Mouse (Mus musculus): ENCODE results near the gene Mrpl55. TPM values are rescaled to one million over a fixed set of nuclear protein-coding genes. Genes with fewer than 3 reads are reported as not detected.
A peak's percentile ranks its signal among the peaks of the same experiment; 100 is the strongest.
"Not testable (repeated sequence)": the region's sequence is repeated elsewhere in the genome, so short reads cannot be mapped to it uniquely, and the experiment has no call there.

The Mrpl55 gene
- polyA plus RNA-seq, 1 experiment from 2014 or later: 96.8 TPM

GRCm38 (mm10) chr11:59201216-59202002, 877 bp upstream of the Mrpl55 start:
- no peak for ATAC-seq (ENCODE audit: low FRiP score)
- Histone ChIP-seq H3K9me3 (no peaks in the 10 kb centered on the region), H3K9ac (peak overlapping the region; percentile 89), H3K36me3 (peaks cover 35% of the 10 kb centered on the region), H3K4me3 (peak overlapping the region; percentile 85), H3K4me1 (replicated peaks) (peaks cover 22% of the 10 kb centered on the region), H3K27ac (peak overlapping the region; percentile 67; the same call in 1 of the 2 replicates), H3K4me2 (peak overlapping the region; percentile 76), H3K27me3 (no peaks in the 10 kb centered on the region)
- 39% methylated on average over 16 of the region's 16 CpGs for WGBS

- Histone ChIP-seq H3K27me3 (no peaks in the 10 kb centered on the region), H3K4me1 (replicated peaks) (peaks cover 32% of the 10 kb centered on the region), H3K36me3 (peaks cover 64% of the 10 kb centered on the region), H3K4me2 (peak within 1 kb of the TSS; percentile 80), H3K9ac (peak within 1 kb of the TSS; percentile 90), H3K4me3 (peak within 1 kb of the TSS; percentile 73), H3K27ac (peak within 1 kb of the TSS; percentile 93), H3K9me3 (no peaks in the 10 kb centered on the region)
- ATAC-seq (ENCODE audit: low FRiP score): peak; percentile 90
- WGBS: under 1% methylated on average over 62 of the region's 67 CpGs
Measured at GRCm38 (mm10) chr11:59208153-59208831, 6.0 kb downstream of the Mrpl55 start, which contains the start of gene 2310033P09Rik. Gene 2310033P09Rik, plus strand, starts transcription at chr11:59208321.

GRCm38 (mm10) chr11:59209003-59209441, 6.7 kb downstream of the Mrpl55 start:
- Histone ChIP-seq H3K27ac (peak overlapping the region; percentile 93), H3K4me2 (peak overlapping the region; percentile 80), H3K4me3 (peak overlapping the region; percentile 73), H3K36me3 (peaks cover 62% of the 10 kb centered on the region), H3K27me3 (no peaks in the 10 kb centered on the region), H3K9me3 (no peaks in the 10 kb centered on the region), H3K9ac (peak overlapping the region; percentile 90), H3K4me1 (replicated peaks) (peaks cover 29% of the 10 kb centered on the region)
- 13% methylated on average over 18 of the region's 18 CpGs for WGBS
- ATAC-seq (ENCODE audit: low FRiP score): peak; percentile 25

- Histone ChIP-seq H3K27ac (0 out of 2 replicates have a peak overlapping the region, but pooled peaks have one; percentile 93), H3K27me3 (no peaks in the 10 kb centered on the region), H3K9ac (peak overlapping the region; percentile 90; the same call in 1 of the 2 replicates), H3K36me3 (peaks cover 57% of the 10 kb centered on the region), H3K9me3 (no peaks in the 10 kb centered on the region), H3K4me1 (replicated peaks) (peaks cover 29% of the 10 kb centered on the region), H3K4me2 (peak overlapping the region; percentile 80), H3K4me3 (peak overlapping the region; percentile 73; the same call in 1 of the 2 replicates)
- 64% methylated on average over 5 of the region's 5 CpGs for WGBS
- ATAC-seq (ENCODE audit: low FRiP score): no peak
Measured at GRCm38 (mm10) chr11:59209580-59209979, 7.3 kb downstream of the Mrpl55 start.

- Histone ChIP-seq H3K4me1 (replicated peaks) (peaks cover 29% of the 10 kb centered on the region), H3K27me3 (no peaks in the 10 kb centered on the region), H3K9me3 (no peaks in the 10 kb centered on the region), H3K36me3 (peaks cover 53% of the 10 kb centered on the region), H3K27ac (peak overlapping the region; percentile 19; the same call in 1 of the 2 replicates), H3K9ac (0 out of 2 replicates have a peak overlapping the region, but pooled peaks have one; percentile 20), H3K4me3 (no peak overlapping the region), H3K4me2 (no peak overlapping the region)
- no peak for ATAC-seq (ENCODE audit: low FRiP score)
- WGBS: 87% methylated on average over 4 of the region's 4 CpGs
Measured at GRCm38 (mm10) chr11:59210020-59210419, 7.7 kb downstream of the Mrpl55 start.

- 94% methylated on average over 9 of the region's 9 CpGs for WGBS
Measured at GRCm38 (mm10) chr11:59211561-59211960, 9.3 kb downstream of the Mrpl55 start.

GRCm38 (mm10) chr11:59212320-59212719, 10.0 kb downstream of the Mrpl55 start:
- H3K9ac ChIP-seq; H3K4me2 ChIP-seq; H3K4me3 ChIP-seq; ATAC-seq (ENCODE audit: low FRiP score); H3K27me3 ChIP-seq; H3K27ac ChIP-seq; H3K9me3 ChIP-seq: not testable (repeated sequence)
- Histone ChIP-seq H3K4me1 (replicated peaks) (peaks cover 28% of the 10 kb centered on the region), H3K36me3 (peaks cover 36% of the 10 kb centered on the region)
- WGBS: 91% methylated on average over 12 of the region's 12 CpGs

More at GRCm38 (mm10) chr11:59211561-59211960, 9.3 kb downstream of the Mrpl55 start:
- H3K27me3 ChIP-seq; ATAC-seq (ENCODE audit: low FRiP score); H3K4me2 ChIP-seq; H3K4me3 ChIP-seq; H3K27ac ChIP-seq; H3K9ac ChIP-seq; H3K9me3 ChIP-seq: not testable (repeated sequence)
- Histone ChIP-seq H3K4me1 (replicated peaks) (peaks cover 29% of the 10 kb centered on the region), H3K36me3 (peaks cover 38% of the 10 kb centered on the region)

- Histone ChIP-seq H3K9ac (no peak overlapping the region), H3K4me1 (replicated peaks) (peaks cover 21% of the 10 kb centered on the region), H3K9me3 (no peaks in the 10 kb centered on the region), H3K27ac (no peak overlapping the region), H3K27me3 (no peaks in the 10 kb centered on the region), H3K36me3 (peaks cover 36% of the 10 kb centered on the region), H3K4me3 (no peak overlapping the region), H3K4me2 (no peak overlapping the region)
- WGBS: 93% methylated on average over 12 of the region's 12 CpGs
- no peak for ATAC-seq (ENCODE audit: low FRiP score)
Measured at GRCm38 (mm10) chr11:59212892-59213494, 10.7 kb downstream of the Mrpl55 start.

GRCm38 (mm10) chr11:59216955-59217354, 14.7 kb downstream of the Mrpl55 start:
- 86% methylated on average over 3 of the region's 3 CpGs for WGBS
- ATAC-seq (ENCODE audit: low FRiP score): no peak
- peaks cover 22% of the 10 kb centered on the region for H3K36me3 ChIP-seq

GRCm38 (mm10) chr11:59218389-59218998, 16.2 kb downstream of the Mrpl55 start:
- H3K4me3 ChIP-seq: no peak overlapping the region
- H3K27ac ChIP-seq: no peak overlapping the region
- 91% methylated on average over 4 of the region's 4 CpGs for WGBS
- H3K4me2 ChIP-seq: no peak overlapping the region
- no peak for ATAC-seq (ENCODE audit: low FRiP score)
- H3K9me3 ChIP-seq: no peaks in the 10 kb centered on the region
- peaks cover 23% of the 10 kb centered on the region for H3K4me1 ChIP-seq (replicated peaks)
- H3K9ac ChIP-seq: no peak overlapping the region
- peaks cover 12% of the 10 kb centered on the region for H3K36me3 ChIP-seq
- H3K27me3 ChIP-seq: no peaks in the 10 kb centered on the region

More at GRCm38 (mm10) chr11:59216955-59217354, 14.7 kb downstream of the Mrpl55 start:
- Histone ChIP-seq H3K9ac (no peak overlapping the region), H3K27me3 (no peaks in the 10 kb centered on the region), H3K4me1 (replicated peaks) (peaks cover 11% of the 10 kb centered on the region; the same call in 1 of the 2 replicates), H3K4me2 (no peak overlapping the region), H3K9me3 (no peaks in the 10 kb centered on the region), H3K27ac (no peak overlapping the region), H3K4me3 (no peak overlapping the region)

- no peaks in the 10 kb centered on the region for H3K9me3 ChIP-seq
- peaks cover 29% of the 10 kb centered on the region for H3K4me1 ChIP-seq (replicated peaks)
- ATAC-seq (ENCODE audit: low FRiP score): no peak
- no peak overlapping the region for H3K27ac ChIP-seq
- peaks cover 12% of the 10 kb centered on the region for H3K36me3 ChIP-seq
- H3K27me3 ChIP-seq: no peaks in the 10 kb centered on the region
- H3K4me2 ChIP-seq: no peak overlapping the region
- no peak overlapping the region for H3K9ac ChIP-seq
- H3K4me3 ChIP-seq: no peak overlapping the region
Measured at GRCm38 (mm10) chr11:59219064-59219463, 16.8 kb downstream of the Mrpl55 start.

- Histone ChIP-seq H3K4me3 (no peak overlapping the region), H3K9me3 (no peaks in the 10 kb centered on the region), H3K27ac (no peak overlapping the region), H3K27me3 (no peaks in the 10 kb centered on the region), H3K9ac (no peak overlapping the region), H3K4me2 (no peak overlapping the region), H3K4me1 (replicated peaks) (peaks cover 52% of the 10 kb centered on the region), H3K36me3 (peaks cover 12% of the 10 kb centered on the region)
- ATAC-seq (ENCODE audit: low FRiP score): no peak
Measured at GRCm38 (mm10) chr11:59221604-59222003, 19.3 kb downstream of the Mrpl55 start.
